Mouse (Mus musculus): Measurements from ENCODE around the gene Cd79a. TPM values are rescaled to one million over a fixed set of nuclear protein-coding genes. Genes with fewer than 3 reads are reported as not detected.
"Not testable (repeated sequence)": the region's sequence is repeated elsewhere in the genome, so short reads cannot be mapped to it uniquely, and the experiment has no call there.

The Cd79a gene
- total and polyA plus RNA-seq, 3 experiments, result 0.04 to 0.11 TPM; not detected in 1

- no peaks in the 10 kb centered on the region for H3K9me3 ChIP-seq (replicated peaks)
- DNase-seq (ENCODE audit: low spot score) (no peak), ATAC-seq (ENCODE audit: extremely low read depth, insufficient number of reproducible peaks, low FRiP score, poor library complexity, severe bottlenecking) (no peak)
- no peak for TF ChIP-seq POLR2AphosphoS5 (IDR thresholded peaks at IDR 0.05; ENCODE audit: insufficient replicate concordance, low read depth, low read length)
- TF ChIP-seq CTCF (IDR thresholded peaks at IDR 0.05; ENCODE audit: low read depth, low read length), result no peak
- TF ChIP-seq GATA2 (IDR thresholded peaks at IDR 0.05; ENCODE audit: borderline replicate concordance, low read depth, low read length), result no peak
- TF ChIP-seq GATA1 (IDR thresholded peaks at IDR 0.05; ENCODE audit: borderline replicate concordance, low read length), result no peak
- no peak for TF ChIP-seq TAL1 (conservative IDR thresholded peaks at IDR 0.05; ENCODE audit: low read depth, low read length)
- H3K4me1 ChIP-seq (ENCODE audit: insufficient read depth, low read depth, low read length), result peaks cover 52% of the 10 kb centered on the region
- peaks cover 69% of the 10 kb centered on the region for H3K36me3 ChIP-seq (replicated peaks)
- H3K27me3 ChIP-seq (ENCODE audit: insufficient read depth, low read length), result no peaks in the 10 kb centered on the region
- no peak overlapping the region for H3K4me3 ChIP-seq (ENCODE audit: low read depth, low read length)
Measured at GRCm38 (mm10) chr7:24889431-24890220, 7.6 kb upstream of the Cd79a start.

DNA sequence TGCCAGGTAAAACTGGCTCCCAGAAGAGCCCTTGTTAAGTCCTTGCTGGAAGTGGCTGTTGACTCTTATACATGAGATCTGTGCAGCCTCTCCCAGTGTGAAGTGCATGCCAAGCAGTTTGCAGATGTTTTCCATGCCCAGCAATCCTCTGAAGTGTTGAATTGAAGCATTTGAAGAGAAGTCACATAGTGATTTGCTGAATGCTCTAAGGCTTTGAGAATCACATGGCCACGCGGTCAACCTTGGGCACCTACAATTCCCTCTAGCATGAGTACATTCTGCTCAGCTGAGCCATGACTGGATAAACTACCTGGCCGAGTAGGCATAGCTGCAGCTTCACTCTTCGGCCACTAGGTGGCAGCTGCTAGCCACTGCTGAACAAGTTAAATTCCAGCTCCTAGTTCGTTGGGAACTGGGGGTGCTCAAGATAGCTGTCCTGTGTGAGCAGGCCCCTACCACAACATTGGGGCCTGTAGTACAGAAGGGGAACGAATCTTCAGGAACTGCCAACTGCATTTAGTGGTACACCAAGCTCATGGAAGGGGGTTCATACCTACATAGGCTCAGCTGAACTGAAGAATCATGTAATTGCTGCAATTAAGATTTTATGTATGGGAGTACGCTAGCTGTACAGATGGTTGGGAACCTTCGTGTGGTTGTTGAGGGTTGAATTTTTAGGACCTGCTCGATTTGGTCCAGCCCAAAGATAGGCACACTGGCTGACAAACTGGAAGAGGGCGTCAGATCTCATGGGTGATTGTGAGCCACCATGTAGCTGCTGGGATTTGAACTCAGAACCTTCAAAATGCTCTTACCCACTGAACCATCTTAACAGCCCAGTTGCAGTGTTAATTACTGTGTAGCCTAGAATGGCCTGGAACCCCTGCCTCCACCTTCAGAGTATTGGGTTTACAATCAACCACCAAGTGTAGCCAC, 6.6 kb upstream of the Cd79a start:
- H3K36me3 ChIP-seq (replicated peaks), result peaks cover 61% of the 10 kb centered on the region
- TF ChIP-seq TAL1 (conservative IDR thresholded peaks at IDR 0.05; ENCODE audit: low read depth, low read length) (no peak), CTCF (IDR thresholded peaks at IDR 0.05; ENCODE audit: low read depth, low read length) (peak; percentile 98), POLR2AphosphoS5 (IDR thresholded peaks at IDR 0.05; ENCODE audit: insufficient replicate concordance, low read depth, low read length) (peak; percentile 84; the same call in 1 of the 2 replicates)
- peak; percentile 31; the same call in 1 of the 2 replicates for ATAC-seq (ENCODE audit: extremely low read depth, insufficient number of reproducible peaks, low FRiP score, poor library complexity, severe bottlenecking)

DNA sequence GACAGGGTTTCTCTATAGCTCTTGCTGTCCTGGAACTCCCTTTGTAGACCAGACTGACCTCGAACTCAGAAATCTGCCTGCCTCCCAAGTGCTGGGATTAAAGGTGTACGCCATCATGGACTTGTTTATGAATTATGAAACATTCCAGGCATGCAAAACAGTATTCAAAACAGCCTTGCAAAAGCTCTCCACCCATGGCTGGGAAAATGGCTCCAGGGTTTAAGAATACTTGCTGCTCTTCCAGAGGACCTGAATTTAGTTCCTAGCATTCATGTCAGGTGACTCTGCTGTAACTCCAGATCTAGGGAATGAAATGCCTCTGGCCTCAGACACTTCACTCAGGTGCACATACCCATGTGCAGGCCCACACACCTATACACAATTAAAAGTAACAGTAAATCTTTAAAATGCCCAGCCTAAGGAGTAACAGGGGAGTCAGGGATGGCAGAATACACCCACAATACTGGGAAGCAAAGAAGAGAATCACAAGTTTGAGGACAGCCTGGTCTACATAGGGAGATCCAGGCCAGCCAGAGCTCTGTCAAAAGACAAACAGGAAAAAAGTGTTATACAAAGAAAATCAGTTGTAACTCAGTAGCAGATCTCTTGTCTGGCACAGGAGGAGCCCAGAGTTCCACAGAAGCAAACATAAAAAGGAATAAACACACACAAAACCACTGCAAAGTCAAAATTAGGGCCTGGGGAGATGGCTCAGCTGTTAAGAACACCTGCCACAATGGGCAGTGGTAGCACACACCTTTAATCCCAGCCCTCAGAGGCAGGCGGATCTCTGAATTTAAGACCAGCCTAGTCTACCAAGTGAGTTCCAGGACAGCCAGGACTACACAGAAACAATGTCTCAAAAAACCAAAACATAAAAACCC, 5.7 kb upstream of the Cd79a start:
- H3K9me3 ChIP-seq (replicated peaks), result no peaks in the 10 kb centered on the region
- TF ChIP-seq TAL1 (conservative IDR thresholded peaks at IDR 0.05; ENCODE audit: low read depth, low read length) (no peak), POLR2AphosphoS5 (IDR thresholded peaks at IDR 0.05; ENCODE audit: insufficient replicate concordance, low read depth, low read length) (no peak), GATA1 (IDR thresholded peaks at IDR 0.05; ENCODE audit: borderline replicate concordance, low read length) (no peak)
- no peak for ATAC-seq (ENCODE audit: extremely low read depth, insufficient number of reproducible peaks, low FRiP score, poor library complexity, severe bottlenecking)
- H3K27me3 ChIP-seq (ENCODE audit: insufficient read depth, low read length), result no peaks in the 10 kb centered on the region
- no peak for DNase-seq (ENCODE audit: low spot score)
- H3K4me1 ChIP-seq (ENCODE audit: insufficient read depth, low read depth, low read length), result peaks cover 47% of the 10 kb centered on the region
- H3K36me3 ChIP-seq (replicated peaks), result peaks cover 51% of the 10 kb centered on the region
- H3K4me3 ChIP-seq (ENCODE audit: low read depth, low read length), result no peak overlapping the region

More for the DNA sequence above, 6.6 kb upstream of the Cd79a start:
- DNase-seq (ENCODE audit: low spot score), result peak; percentile 57
- no peaks in the 10 kb centered on the region for H3K9me3 ChIP-seq (replicated peaks)
- H3K27me3 ChIP-seq (ENCODE audit: insufficient read depth, low read length), result no peaks in the 10 kb centered on the region
- no peak overlapping the region for H3K4me3 ChIP-seq (ENCODE audit: low read depth, low read length)
- peaks cover 52% of the 10 kb centered on the region for H3K4me1 ChIP-seq (ENCODE audit: insufficient read depth, low read depth, low read length)

DNA sequence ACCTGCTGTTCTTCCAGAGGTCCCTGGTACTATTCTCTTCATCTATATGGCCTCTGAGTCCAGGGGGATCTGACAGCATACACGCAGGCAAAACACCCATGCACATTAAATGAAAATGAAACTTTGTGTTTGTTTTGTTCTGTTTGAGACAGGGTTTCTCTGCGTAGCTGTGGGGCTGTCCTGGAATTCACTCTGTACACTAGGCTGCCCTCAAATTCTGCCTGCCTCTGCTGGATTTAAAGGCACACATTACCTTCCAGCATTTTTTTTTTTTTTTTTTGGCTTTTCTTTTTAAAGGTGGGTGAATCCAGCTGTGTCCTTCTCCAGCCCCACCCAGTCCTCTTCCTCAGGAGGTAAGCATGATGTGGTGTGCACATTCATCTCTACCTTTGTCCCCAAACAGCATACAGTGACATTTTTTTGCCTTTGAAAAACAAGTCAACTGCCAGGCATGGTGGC, 5.0 kb upstream of the Cd79a start:
- H3K4me1 ChIP-seq (ENCODE audit: insufficient read depth, low read depth, low read length), result peaks cover 41% of the 10 kb centered on the region
- peaks cover under 1% of the 10 kb centered on the region; the same call in 1 of the 2 replicates for H3K27me3 ChIP-seq (ENCODE audit: insufficient read depth, low read length)
- no peak for DNase-seq (ENCODE audit: low spot score)
- no peaks in the 10 kb centered on the region for H3K9me3 ChIP-seq (replicated peaks)
- no peak for TF ChIP-seq TAL1 (conservative IDR thresholded peaks at IDR 0.05; ENCODE audit: low read depth, low read length)
- peak; percentile 90; the same call in 1 of the 2 replicates for TF ChIP-seq POLR2AphosphoS5 (IDR thresholded peaks at IDR 0.05; ENCODE audit: insufficient replicate concordance, low read depth, low read length)
- no peak overlapping the region for H3K4me3 ChIP-seq (ENCODE audit: low read depth, low read length)
- ATAC-seq (ENCODE audit: extremely low read depth, insufficient number of reproducible peaks, low FRiP score, poor library complexity, severe bottlenecking), result no peak
- H3K36me3 ChIP-seq (replicated peaks), result peaks cover 44% of the 10 kb centered on the region

- H3K36me3 ChIP-seq (replicated peaks); H3K9me3 ChIP-seq (replicated peaks); H3K27me3 ChIP-seq (ENCODE audit: insufficient read depth, low read length); H3K4me3 ChIP-seq (ENCODE audit: low read depth, low read length); ATAC-seq (ENCODE audit: extremely low read depth, insufficient number of reproducible peaks, low FRiP score, poor library complexity, severe bottlenecking); DNase-seq (ENCODE audit: low spot score): not testable (repeated sequence)
- H3K4me1 ChIP-seq (ENCODE audit: insufficient read depth, low read depth, low read length), result peaks cover 19% of the 10 kb centered on the region
Measured at GRCm38 (mm10) chr7:24895749-24896148, 1.4 kb upstream of the Cd79a start.

DNA sequence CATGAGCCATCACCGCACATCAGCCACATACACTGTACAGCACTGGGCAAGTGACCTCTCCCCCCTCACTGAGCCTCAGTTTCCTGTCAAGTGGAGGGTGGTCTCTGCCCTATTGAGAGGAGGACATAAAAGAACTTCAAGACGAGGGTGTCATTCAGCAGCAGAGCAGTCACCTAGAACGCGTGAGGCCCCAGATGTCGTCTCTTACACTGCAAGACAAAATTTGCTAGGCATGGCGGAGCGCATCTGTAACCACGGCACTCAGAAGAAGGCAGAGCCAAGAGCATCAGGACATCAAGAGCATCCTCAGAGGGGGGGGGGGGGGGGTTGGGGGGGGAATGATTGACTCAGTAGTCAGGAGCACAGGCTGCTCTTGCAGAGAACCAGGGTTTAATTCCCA, 912 bp upstream of the Cd79a start:
- TF ChIP-seq GATA2 (IDR thresholded peaks at IDR 0.05; ENCODE audit: borderline replicate concordance, low read depth, low read length), result no peak
- no peak for TF ChIP-seq GATA1 (IDR thresholded peaks at IDR 0.05; ENCODE audit: borderline replicate concordance, low read length)
- TF ChIP-seq TAL1 (conservative IDR thresholded peaks at IDR 0.05; ENCODE audit: low read depth, low read length), result no peak
- no peak for TF ChIP-seq CTCF (IDR thresholded peaks at IDR 0.05; ENCODE audit: low read depth, low read length)
- no peak for TF ChIP-seq POLR2AphosphoS5 (IDR thresholded peaks at IDR 0.05; ENCODE audit: insufficient replicate concordance, low read depth, low read length)
- peaks cover 3% of the 10 kb centered on the region for H3K36me3 ChIP-seq (replicated peaks)
- H3K4me1 ChIP-seq (ENCODE audit: insufficient read depth, low read depth, low read length), result peaks cover 22% of the 10 kb centered on the region
- ATAC-seq (ENCODE audit: extremely low read depth, insufficient number of reproducible peaks, low FRiP score, poor library complexity, severe bottlenecking), result no peak
- H3K9me3 ChIP-seq (replicated peaks), result no peaks in the 10 kb centered on the region
- no peak overlapping the region for H3K4me3 ChIP-seq (ENCODE audit: low read depth, low read length)
- peaks cover 6% of the 10 kb centered on the region for H3K27me3 ChIP-seq (ENCODE audit: insufficient read depth, low read length)
- no peak for DNase-seq (ENCODE audit: low spot score)
